Comparison of ENCODE assay signal across 25 mouse cellular contexts in genomic region chr16:10774726-10775125, GRCm38 (mm10). TPM values are rescaled to one million over a fixed set of nuclear protein-coding genes. Genes with fewer than 3 reads are reported as not detected.
A peak's percentile ranks its signal among the peaks of the same experiment; 100 is the strongest.
DNase-seq lines count a peak whose midpoint lies in the region; ATAC-seq and TF ChIP-seq lines count a peak whose summit lies in the region.
"Had no signal": no experiment of that assay in that cellular context is flagged by ENCODE, and none has a peak within 500 bp of the region (broad histone marks: within the 10 kb centered on the region; RNA-seq: fewer than 3 reads in every experiment).

No protein-coding gene starts in this region.

- peaks cover 42% of the 10 kb centered on the region for H3K4me1 ChIP-seq in liver, embryonic 12.5 days
- H3K4me1 ChIP-seq in liver, postnatal 0 days (ENCODE audit: insufficient read depth): peaks cover 36% of the 10 kb centered on the region
- no peaks in the 10 kb centered on the region for H3K4me1 ChIP-seq in MEL (ENCODE audit: control insufficient read depth in 1 of 2, insufficient read depth in 2 of 2, low read length in 2 of 2)
- H3K4me1 ChIP-seq: hindbrain, embryonic 13.5 days had no signal

- no peak overlapping the region for H3K4me2 ChIP-seq in liver, embryonic 12.5 days
- no peak overlapping the region for H3K4me2 ChIP-seq in liver, postnatal 0 days (ENCODE audit: low read depth, low read length)
- H3K4me2 ChIP-seq: embryonic facial prominence, embryonic 13.5 days; hindbrain, embryonic 13.5 days; lung, embryonic 15.5 days had no signal

- no peak overlapping the region for H3K9ac ChIP-seq in liver, embryonic 12.5 days
- no peak overlapping the region for H3K9ac ChIP-seq in liver, postnatal 0 days (replicated peaks)
- no peak overlapping the region for H3K9ac ChIP-seq in MEL (ENCODE audit: control insufficient read depth, low read depth, low read length, poor library complexity, severe bottlenecking)
- H3K9ac ChIP-seq: embryonic facial prominence, embryonic 13.5 days; hindbrain, embryonic 13.5 days; lung, embryonic 15.5 days had no signal

- no peak overlapping the region for H3K4me3 ChIP-seq in liver, embryonic 12.5 days
- H3K4me3 ChIP-seq in liver, postnatal 0 days (ENCODE audit: low read depth, low read length): no peak overlapping the region
- no peak overlapping the region for H3K4me3 ChIP-seq in MEL (ENCODE audit: control insufficient read depth in 1 of 2, insufficient read depth in 1 of 2, low read depth in 2 of 2, low read length in 2 of 2)
- H3K4me3 ChIP-seq: embryonic facial prominence, embryonic 13.5 days; forebrain, embryonic 10.5 days; heart, adult 2 months; hindbrain, embryonic 13.5 days; lung, embryonic 15.5 days; midbrain, embryonic 10.5 days had no signal

- TF ChIP-seq POLR2A in MEL (IDR thresholded peaks at IDR 0.05; ENCODE audit: control insufficient read depth in 1 of 2, insufficient read depth in 1 of 2, low read depth in 1 of 2, low read length in 2 of 2, poor library complexity in 1 of 2): no peak

- no peaks in the 10 kb centered on the region for H3K79me2 ChIP-seq in MEL (ENCODE audit: control insufficient read depth, insufficient read depth, low read length, poor library complexity)

- DNase-seq in liver, postnatal 0 days: no peak
- DNase-seq in CD4-positive helper T cell, adult 2 months (ENCODE audit: low read depth, low spot score): peak; percentile 56
- no peak for DNase-seq in MEL (ENCODE audit: low read depth, low spot score)
- no peak for DNase-seq in frontal cortex, postnatal 14 days (ENCODE audit: low spot score in 2 of 2)
- DNase-seq in cerebellum, postnatal 25 days: no peak
- DNase-seq: cerebellum, adult 11 months; heart, adult 2 months; kidney, postnatal 10 days; layer of hippocampus, adult 9-11 months; liver; right cerebral cortex, postnatal 14 days; thymus, adult 18-20 months had no signal

- 27% methylated on average over 4 of the region's 4 CpGs for WGBS in liver, embryonic 12.5 days (ENCODE audit: insufficient replicate concordance)
- WGBS in liver, postnatal 0 days (ENCODE audit: insufficient replicate concordance): 21% methylated on average over 4 of the region's 4 CpGs

- peak; percentile 29; the same call in 1 of the 2 replicates for ATAC-seq in liver, embryonic 12.5 days
- ATAC-seq in liver, postnatal 0 days: no peak
- ATAC-seq in inflammation-experienced regulatory T-cells, adult 6 months: peak; percentile 9
- ATAC-seq in megakaryocyte-erythroid progenitor cell, adult 5-6 weeks (replicated peaks; ENCODE audit: low FRiP score, low TSS enrichment, poor library complexity, severe bottlenecking): no peak
- ATAC-seq: intestine, postnatal 0 days had no signal

- no peak for TF ChIP-seq EP300 in liver, postnatal 0 days (IDR thresholded peaks at IDR 0.05; ENCODE audit: low read depth)
- no peak for TF ChIP-seq EP300 in MEL (IDR thresholded peaks at IDR 0.05; ENCODE audit: low read depth in 1 of 2, low read length in 2 of 2)

- no peak for TF ChIP-seq RAD21 in MEL (IDR thresholded peaks at IDR 0.05; ENCODE audit: low read depth, low read length)

- H3K36me3 ChIP-seq in liver, embryonic 12.5 days: no peaks in the 10 kb centered on the region
- H3K36me3 ChIP-seq in liver, postnatal 0 days (replicated peaks; ENCODE audit: insufficient read depth, low read length): no peaks in the 10 kb centered on the region
- H3K36me3 ChIP-seq in MEL (ENCODE audit: control insufficient read depth in 1 of 2, insufficient read depth in 2 of 2, low read length in 2 of 2): no peaks in the 10 kb centered on the region
- H3K36me3 ChIP-seq: embryonic facial prominence, embryonic 13.5 days; forebrain, embryonic 10.5 days; hindbrain, embryonic 13.5 days; lung, embryonic 15.5 days; midbrain, embryonic 10.5 days had no signal

- H3K9me3 ChIP-seq in liver, embryonic 12.5 days (replicated peaks): no peaks in the 10 kb centered on the region
- no peaks in the 10 kb centered on the region for H3K9me3 ChIP-seq in liver, postnatal 0 days (ENCODE audit: low read length)
- no peaks in the 10 kb centered on the region for H3K9me3 ChIP-seq in MEL (replicated peaks; ENCODE audit: insufficient read depth, low read length)
- H3K9me3 ChIP-seq: embryonic facial prominence, embryonic 13.5 days; forebrain, embryonic 10.5 days; hindbrain, embryonic 13.5 days; lung, embryonic 15.5 days; midbrain, embryonic 10.5 days had no signal

- peaks cover 8% of the 10 kb centered on the region; the same call in 1 of the 2 replicates for H3K27me3 ChIP-seq in liver, embryonic 12.5 days (replicated peaks)
- H3K27me3 ChIP-seq in liver, postnatal 0 days (ENCODE audit: insufficient read depth, low read length): no peaks in the 10 kb centered on the region
- H3K27me3 ChIP-seq in MEL (ENCODE audit: control insufficient read depth in 1 of 2, insufficient read depth in 2 of 2, low read length in 2 of 2): no peaks in the 10 kb centered on the region; a peak in 1 of 4 replicates
- H3K27me3 ChIP-seq: embryonic facial prominence, embryonic 13.5 days; hindbrain, embryonic 13.5 days; lung, embryonic 15.5 days had no signal

- TF ChIP-seq CTCF in liver, postnatal 0 days (IDR thresholded peaks at IDR 0.05; ENCODE audit: low read depth): no peak
- TF ChIP-seq CTCF in MEL (IDR thresholded peaks at IDR 0.05 in 2 of 3, conservative IDR thresholded peaks at IDR 0.05 in 1 of 3; ENCODE audit: control insufficient read depth in 1 of 3, insufficient read depth in 1 of 3, low read depth in 2 of 3, low read length in 3 of 3, poor library complexity in 1 of 3, severe bottlenecking in 1 of 3): no peak

- no peak overlapping the region for H3K27ac ChIP-seq in liver, embryonic 12.5 days
- H3K27ac ChIP-seq in liver, postnatal 0 days (ENCODE audit: low read depth): no peak overlapping the region
- no peak overlapping the region for H3K27ac ChIP-seq in MEL (ENCODE audit: control insufficient read depth, low read depth, low read length)
- H3K27ac ChIP-seq: embryonic facial prominence, embryonic 13.5 days; forebrain, embryonic 10.5 days; heart, adult 2 months; hindbrain, embryonic 13.5 days; lung, embryonic 15.5 days; midbrain, embryonic 10.5 days had no signal

TF ChIP-seq in MEL, 35 proteins besides CTCF, POLR2A, EP300 and RAD21 (continues in another document):
- no peak for TF ChIP-seq MAFK (IDR thresholded peaks at IDR 0.05; ENCODE audit: borderline replicate concordance, low read depth, low read length)
- TF ChIP-seq ZMIZ1 (IDR thresholded peaks at IDR 0.05; ENCODE audit: low read depth, low read length): no peak

RNA-seq across cellular contexts. Expression of gene Socs1, which starts 10.6 kb away (rescaled TPM):
- 1.8 TPM in 2 replicates for polyA plus RNA-seq in liver, embryonic 12.5 days (2016; fragmentation: Nextera tagmentation; extraction: Ambion mirVana)
- 1.6 TPM in 2 replicates for polyA plus RNA-seq in liver, postnatal 0 days (2015; fragmentation: Nextera tagmentation; extraction: Ambion mirVana)
- total RNA-seq in MEL (2012; rRNA removed): 0.07 and 0.12 TPM in 2 replicates
- under 1 TPM in 1 of 2 experiments, not detected in 1; 0.36 TPM for polyA plus RNA-seq in MEL (2012; ENCODE audit: insufficient read depth in 1 of 2, insufficient read length in 2 of 2, low read depth in 1 of 2, low replicate concordance in 2 of 2, missing spikeins in 1 of 2)
- 1 to 10 TPM; 3.9 to 4.7 (median 4.3) TPM for polyA plus RNA-seq in inflammation-experienced regulatory T-cells, adult 6 months (2017; shearing (Covaris generic))
- total RNA-seq in megakaryocyte-erythroid progenitor cell, adult 5-6 weeks (2014; fragmentation: Nextera tagmentation): 0.39 and 1.4 TPM in 2 replicates
- total RNA-seq in megakaryocyte-erythroid progenitor cell, adult 5-6 weeks (2017): 0.80 and 1.1 TPM in 2 replicates

RNA-seq across cellular contexts. Expression of gene Tnp2, which starts 13.7 kb away (rescaled TPM):
- polyA plus RNA-seq in liver, embryonic 12.5 days (2016; fragmentation: Nextera tagmentation; extraction: Ambion mirVana): not detected in 2 replicates
- not detected in 2 replicates for polyA plus RNA-seq in liver, postnatal 0 days (2015; fragmentation: Nextera tagmentation; extraction: Ambion mirVana)
- total RNA-seq in MEL (2012; rRNA removed): not detected in 2 replicates
- polyA plus RNA-seq in MEL (2012; ENCODE audit: insufficient read depth in 1 of 2, insufficient read length in 2 of 2, low read depth in 1 of 2, low replicate concordance in 2 of 2, missing spikeins in 1 of 2): not detected
- 1 to 10 TPM; 6.3 to 9.8 (median 6.6) TPM for polyA plus RNA-seq in inflammation-experienced regulatory T-cells, adult 6 months (2017; shearing (Covaris generic))
- total RNA-seq in megakaryocyte-erythroid progenitor cell, adult 5-6 weeks (2014; fragmentation: Nextera tagmentation): not detected in 2 replicates
- total RNA-seq in megakaryocyte-erythroid progenitor cell, adult 5-6 weeks (2017): not detected in 2 replicates
- total RNA-seq: gastrocnemius, adult 8-10 months; heart, adult 2 months; left cerebral cortex, postnatal 14 days had no signal
- polyA plus RNA-seq: cortical plate, adult 2 months; embryonic facial prominence, embryonic 13.5 days; forebrain, embryonic 10.5 days; heart, postnatal 0 days; hindbrain, embryonic 13.5 days; intestine, postnatal 0 days; lung, embryonic 15.5 days; midbrain, embryonic 10.5 days had no signal

RNA-seq across cellular contexts. Expression of gene Prm3, which starts 16.0 kb away (rescaled TPM):
- polyA plus RNA-seq in liver, embryonic 12.5 days (2016; fragmentation: Nextera tagmentation; extraction: Ambion mirVana): not detected in 2 replicates
- polyA plus RNA-seq in liver, postnatal 0 days (2015; fragmentation: Nextera tagmentation; extraction: Ambion mirVana): not detected in 2 replicates
- total RNA-seq in MEL (2012; rRNA removed): not detected in 2 replicates
- not detected for polyA plus RNA-seq in MEL (2012; ENCODE audit: insufficient read depth in 1 of 2, insufficient read length in 2 of 2, low read depth in 1 of 2, low replicate concordance in 2 of 2, missing spikeins in 1 of 2)
- polyA plus RNA-seq in inflammation-experienced regulatory T-cells, adult 6 months (2017; shearing (Covaris generic)): not detected
- not detected in 2 replicates for total RNA-seq in megakaryocyte-erythroid progenitor cell, adult 5-6 weeks (2014; fragmentation: Nextera tagmentation)
- total RNA-seq in megakaryocyte-erythroid progenitor cell, adult 5-6 weeks (2017): not detected in 2 replicates
- total RNA-seq: gastrocnemius, adult 8-10 months; heart, adult 2 months; left cerebral cortex, postnatal 14 days had no signal
- polyA plus RNA-seq: cortical plate, adult 2 months; embryonic facial prominence, embryonic 13.5 days; forebrain, embryonic 10.5 days; heart, postnatal 0 days; hindbrain, embryonic 13.5 days; intestine, postnatal 0 days; lung, embryonic 15.5 days; midbrain, embryonic 10.5 days had no signal

RNA-seq across cellular contexts. Expression of gene Prm2, which starts 21.2 kb away (rescaled TPM):
- polyA plus RNA-seq in liver, embryonic 12.5 days (2016; fragmentation: Nextera tagmentation; extraction: Ambion mirVana): not detected in 2 replicates
- polyA plus RNA-seq in liver, postnatal 0 days (2015; fragmentation: Nextera tagmentation; extraction: Ambion mirVana): not detected in 2 replicates
- total RNA-seq in MEL (2012; rRNA removed): not detected in 2 replicates
- polyA plus RNA-seq in MEL (2012; ENCODE audit: insufficient read depth in 1 of 2, insufficient read length in 2 of 2, low read depth in 1 of 2, low replicate concordance in 2 of 2, missing spikeins in 1 of 2): not detected
- polyA plus RNA-seq in inflammation-experienced regulatory T-cells, adult 6 months (2017; shearing (Covaris generic)): not detected
- not detected in 2 replicates for total RNA-seq in megakaryocyte-erythroid progenitor cell, adult 5-6 weeks (2014; fragmentation: Nextera tagmentation)
- total RNA-seq in megakaryocyte-erythroid progenitor cell, adult 5-6 weeks (2017): not detected in 2 replicates
- total RNA-seq: gastrocnemius, adult 8-10 months; heart, adult 2 months; left cerebral cortex, postnatal 14 days had no signal
- polyA plus RNA-seq: cortical plate, adult 2 months; embryonic facial prominence, embryonic 13.5 days; forebrain, embryonic 10.5 days; heart, postnatal 0 days; hindbrain, embryonic 13.5 days; intestine, postnatal 0 days; lung, embryonic 15.5 days; midbrain, embryonic 10.5 days had no signal

RNA-seq across cellular contexts. Expression of gene Prm1, which starts 30.9 kb away (rescaled TPM):
- polyA plus RNA-seq in liver, embryonic 12.5 days (2016; fragmentation: Nextera tagmentation; extraction: Ambion mirVana): not detected in 2 replicates
- polyA plus RNA-seq in liver, postnatal 0 days (2015; fragmentation: Nextera tagmentation; extraction: Ambion mirVana): not detected in 2 replicates
- total RNA-seq in MEL (2012; rRNA removed): not detected in 2 replicates
- not detected for polyA plus RNA-seq in MEL (2012; ENCODE audit: insufficient read depth in 1 of 2, insufficient read length in 2 of 2, low read depth in 1 of 2, low replicate concordance in 2 of 2, missing spikeins in 1 of 2)
- polyA plus RNA-seq in inflammation-experienced regulatory T-cells, adult 6 months (2017; shearing (Covaris generic)): 1 to 10 TPM in 1 of 3 experiments, not detected in 2; 1.1 TPM
- not detected in 2 replicates for total RNA-seq in megakaryocyte-erythroid progenitor cell, adult 5-6 weeks (2014; fragmentation: Nextera tagmentation)
- not detected in 2 replicates for total RNA-seq in megakaryocyte-erythroid progenitor cell, adult 5-6 weeks (2017)
- total RNA-seq: gastrocnemius, adult 8-10 months; heart, adult 2 months; left cerebral cortex, postnatal 14 days had no signal
- polyA plus RNA-seq: cortical plate, adult 2 months; embryonic facial prominence, embryonic 13.5 days; forebrain, embryonic 10.5 days; heart, postnatal 0 days; hindbrain, embryonic 13.5 days; intestine, postnatal 0 days; midbrain, embryonic 10.5 days had no signal

Comparison
In these comparisons a context has a peak if more than half of its experiments do, and no peak if none do; other contexts are left out.
1. ATAC-seq: peak in liver, embryonic 12.5 days (single experiment) and inflammation-experienced regulatory T-cells, adult 6 months (single experiment); none in liver, postnatal 0 days (single experiment) and megakaryocyte-erythroid progenitor cell, adult 5-6 weeks (single experiment).